Mouse (Mus musculus): ENCODE data around the gene Eme2. TPM values are rescaled to one million over a fixed set of nuclear protein-coding genes. Genes with fewer than 3 reads are reported as not detected.
A peak's percentile ranks its signal among the peaks of the same experiment; 100 is the strongest.

Gene Eme2
- polyA plus RNA-seq, 1 experiment from 2014 or later = 24.2 TPM

- Histone ChIP-seq H3K4me3 (ENCODE audit: low read depth, low read length) (no peak overlapping the region), H3K4me2 (replicated peaks; ENCODE audit: low read depth, low read length) (no peak overlapping the region), H3K9ac (ENCODE audit: low read depth, low read length) (no peak overlapping the region), H3K27ac (ENCODE audit: low read depth, low read length) (no peak overlapping the region), H3K4me1 (replicated peaks; ENCODE audit: control insufficient read depth, insufficient read depth, low read length) (peaks cover 5% of the 10 kb centered on the region; the same call in 1 of the 2 replicates), H3K9me3 (ENCODE audit: control insufficient read depth, low read length) (no peaks in the 10 kb centered on the region), H3K36me3 (ENCODE audit: control insufficient read depth, insufficient read depth, low read length) (peaks cover 34% of the 10 kb centered on the region), H3K27me3 (ENCODE audit: control insufficient read depth, insufficient read depth, low read length) (no peaks in the 10 kb centered on the region)
- ATAC-seq (ENCODE audit: low FRiP score) = no peak
- 93% methylated on average over 6 of the region's 6 CpGs for WGBS
- no peak for DNase-seq (ENCODE audit: low spot score)
These were observed 5.1 kb upstream of the Eme2 start for GRCm38 (mm10) chr17:24900014-24900413.

- no peaks in the 10 kb centered on the region for H3K9me3 ChIP-seq (ENCODE audit: control insufficient read depth, low read length)
- H3K27ac ChIP-seq (ENCODE audit: low read depth, low read length) = no peak overlapping the region
- no peaks in the 10 kb centered on the region for H3K27me3 ChIP-seq (ENCODE audit: control insufficient read depth, insufficient read depth, low read length)
- DNase-seq (ENCODE audit: low spot score) = no peak
- no peak overlapping the region for H3K4me3 ChIP-seq (ENCODE audit: low read depth, low read length)
- H3K36me3 ChIP-seq (ENCODE audit: control insufficient read depth, insufficient read depth, low read length) = peaks cover 33% of the 10 kb centered on the region
- H3K4me1 ChIP-seq (replicated peaks; ENCODE audit: control insufficient read depth, insufficient read depth, low read length) = peaks cover 5% of the 10 kb centered on the region; the same call in 1 of the 2 replicates
- no peak overlapping the region for H3K9ac ChIP-seq (ENCODE audit: low read depth, low read length)
- H3K4me2 ChIP-seq (replicated peaks; ENCODE audit: low read depth, low read length) = no peak overlapping the region
- ATAC-seq (ENCODE audit: low FRiP score) = no peak
- WGBS = 88% methylated on average over 5 of the region's 5 CpGs
These were observed 4.3 kb upstream of the Eme2 start for GRCm38 (mm10) chr17:24899153-24899552.

GRCm38 (mm10) chr17:24898041-24898854 is 3.4 kb upstream of the Eme2 start:
- WGBS = 87% methylated on average over 4 of the region's 4 CpGs
- Histone ChIP-seq H3K9ac (ENCODE audit: low read depth, low read length) (no peak overlapping the region), H3K36me3 (ENCODE audit: control insufficient read depth, insufficient read depth, low read length) (peaks cover 33% of the 10 kb centered on the region)

GRCm38 (mm10) chr17:24897600-24897999 is 2.7 kb upstream of the Eme2 start:
- WGBS = 75% methylated on average over 4 of the region's 4 CpGs
- peak overlapping the region; percentile 86; the same call in 1 of the 2 replicates for H3K9ac ChIP-seq (ENCODE audit: low read depth, low read length)

More at GRCm38 (mm10) chr17:24898041-24898854, 3.4 kb upstream of the Eme2 start:
- Histone ChIP-seq H3K4me2 (replicated peaks; ENCODE audit: low read depth, low read length) (no peak overlapping the region), H3K4me1 (replicated peaks; ENCODE audit: control insufficient read depth, insufficient read depth, low read length) (peaks cover 5% of the 10 kb centered on the region; the same call in 1 of the 2 replicates), H3K4me3 (ENCODE audit: low read depth, low read length) (no peak overlapping the region), H3K27ac (ENCODE audit: low read depth, low read length) (0 out of 2 replicates have a peak overlapping the region, but pooled peaks have one; percentile 6), H3K9me3 (ENCODE audit: control insufficient read depth, low read length) (no peaks in the 10 kb centered on the region), H3K27me3 (ENCODE audit: control insufficient read depth, insufficient read depth, low read length) (no peaks in the 10 kb centered on the region)
- no peak for DNase-seq (ENCODE audit: low spot score)
- ATAC-seq (ENCODE audit: low FRiP score) = no peak

GRCm38 (mm10) chr17:24896993-24897269 is 2.0 kb upstream of the Eme2 start:
- H3K4me2 ChIP-seq (replicated peaks; ENCODE audit: low read depth, low read length) = peak overlapping the region; percentile 77
- H3K36me3 ChIP-seq (ENCODE audit: control insufficient read depth, insufficient read depth, low read length) = peaks cover 30% of the 10 kb centered on the region
- no peaks in the 10 kb centered on the region for H3K9me3 ChIP-seq (ENCODE audit: control insufficient read depth, low read length)
- no peaks in the 10 kb centered on the region for H3K27me3 ChIP-seq (ENCODE audit: control insufficient read depth, insufficient read depth, low read length)
- ATAC-seq (ENCODE audit: low FRiP score) = no peak
- H3K27ac ChIP-seq (ENCODE audit: low read depth, low read length) = peak overlapping the region; percentile 76
- peak overlapping the region; percentile 82 for H3K4me3 ChIP-seq (ENCODE audit: low read depth, low read length)
- WGBS = 42% methylated on average over 11 of the region's 11 CpGs
- no peak for DNase-seq (ENCODE audit: low spot score)
- H3K4me1 ChIP-seq (replicated peaks; ENCODE audit: control insufficient read depth, insufficient read depth, low read length) = peaks cover 5% of the 10 kb centered on the region; the same call in 1 of the 2 replicates
- H3K9ac ChIP-seq (ENCODE audit: low read depth, low read length) = peak overlapping the region; percentile 86

More at GRCm38 (mm10) chr17:24897600-24897999, 2.7 kb upstream of the Eme2 start:
- peaks cover 33% of the 10 kb centered on the region for H3K36me3 ChIP-seq (ENCODE audit: control insufficient read depth, insufficient read depth, low read length)
- DNase-seq (ENCODE audit: low spot score) = no peak
- no peak overlapping the region for H3K4me2 ChIP-seq (replicated peaks; ENCODE audit: low read depth, low read length)
- H3K27me3 ChIP-seq (ENCODE audit: control insufficient read depth, insufficient read depth, low read length) = no peaks in the 10 kb centered on the region
- no peaks in the 10 kb centered on the region for H3K9me3 ChIP-seq (ENCODE audit: control insufficient read depth, low read length)
- peaks cover 5% of the 10 kb centered on the region; the same call in 1 of the 2 replicates for H3K4me1 ChIP-seq (replicated peaks; ENCODE audit: control insufficient read depth, insufficient read depth, low read length)
- no peak overlapping the region for H3K27ac ChIP-seq (ENCODE audit: low read depth, low read length)
- ATAC-seq (ENCODE audit: low FRiP score) = no peak
- peak overlapping the region; percentile 82; the same call in 1 of the 2 replicates for H3K4me3 ChIP-seq (ENCODE audit: low read depth, low read length)

GRCm38 (mm10) chr17:24896241-24896992 is 1.5 kb upstream of the Eme2 start, which contains the start of gene Nme3:
Gene Nme3 (plus strand): TSS chr17:24896500.
- DNase-seq (ENCODE audit: low spot score) = peak; percentile 81
- peak; percentile 62 for ATAC-seq (ENCODE audit: low FRiP score)
- H3K36me3 ChIP-seq (ENCODE audit: control insufficient read depth, insufficient read depth, low read length) = peaks cover 27% of the 10 kb centered on the region
- no peaks in the 10 kb centered on the region for H3K9me3 ChIP-seq (ENCODE audit: control insufficient read depth, low read length)
- H3K27ac ChIP-seq (ENCODE audit: low read depth, low read length) = peak within 1 kb of the TSS; percentile 78
- peaks cover 5% of the 10 kb centered on the region; the same call in 1 of the 2 replicates for H3K4me1 ChIP-seq (replicated peaks; ENCODE audit: control insufficient read depth, insufficient read depth, low read length)
- WGBS = 3% methylated on average over 48 of the region's 50 CpGs
- peak within 1 kb of the TSS; percentile 82 for H3K4me3 ChIP-seq (ENCODE audit: low read depth, low read length)
- H3K27me3 ChIP-seq (ENCODE audit: control insufficient read depth, insufficient read depth, low read length) = no peaks in the 10 kb centered on the region
- H3K9ac ChIP-seq (ENCODE audit: low read depth, low read length) = peak within 1 kb of the TSS; percentile 87
- H3K4me2 ChIP-seq (replicated peaks; ENCODE audit: low read depth, low read length) = peak within 1 kb of the TSS; percentile 77

- no peak for ATAC-seq (ENCODE audit: low FRiP score)
- H3K27me3 ChIP-seq (ENCODE audit: control insufficient read depth, insufficient read depth, low read length) = no peaks in the 10 kb centered on the region
- H3K4me2 ChIP-seq (replicated peaks; ENCODE audit: low read depth, low read length) = peak overlapping the region; percentile 77
- peaks cover 5% of the 10 kb centered on the region; the same call in 1 of the 2 replicates for H3K4me1 ChIP-seq (replicated peaks; ENCODE audit: control insufficient read depth, insufficient read depth, low read length)
- peak overlapping the region; percentile 87 for H3K9ac ChIP-seq (ENCODE audit: low read depth, low read length)
- H3K4me3 ChIP-seq (ENCODE audit: low read depth, low read length) = peak overlapping the region; percentile 82
- WGBS = 12% methylated on average over 23 of the region's 23 CpGs
- H3K36me3 ChIP-seq (ENCODE audit: control insufficient read depth, insufficient read depth, low read length) = peaks cover 21% of the 10 kb centered on the region
- peak overlapping the region; percentile 78 for H3K27ac ChIP-seq (ENCODE audit: low read depth, low read length)
- no peak for DNase-seq (ENCODE audit: low spot score)
- H3K9me3 ChIP-seq (ENCODE audit: control insufficient read depth, low read length) = no peaks in the 10 kb centered on the region
These were observed 819 bp upstream of the Eme2 start for GRCm38 (mm10) chr17:24895571-24896240.
